Mouse (Mus musculus) liver, embryonic 11.5 days (tissue): Measurements from ENCODE around the gene Ptprs. TPM values are rescaled to one million over a fixed set of nuclear protein-coding genes. Genes with fewer than 3 reads are reported as not detected.

Experiments
- ATAC-seq: fragments of 200-750 bp; cut with Nextera tagmentation; replicated peaks from 2 replicates; pipeline ENCODE4 v1.8.0; 2017; ENCODE audit warnings: moderate number of reproducible peaks, mild to moderate bottlenecking, moderate TSS enrichment, moderate library complexity; ENCODE audit not compliant: low FRiP score
- DNase-seq: peaks from one replicate; pipeline ENCODE4 v3.0.0-alpha.2; 2017; ENCODE audit warnings: low spot score
- H3K27ac ChIP-seq: fragments of 300-500 bp; sonication (generic); 2 replicates; pipeline ENCODE4 v1.5.1; 2014; ENCODE audit warnings: mild to moderate bottlenecking, low read depth, low read length, control low read depth
- H3K27me3 ChIP-seq: fragments of 300-500 bp; sonication (generic); replicated peaks from 2 replicates; pipeline ENCODE4 v1.6.1; 2014; ENCODE audit warnings: low read length, mixed read lengths; ENCODE audit not compliant: control insufficient read depth, insufficient read depth
- H3K36me3 ChIP-seq: fragments of 300-500 bp; sonication (generic); 2 replicates; pipeline ENCODE4 v1.6.1; 2014; ENCODE audit warnings: mild to moderate bottlenecking, low read length, moderate library complexity, mixed read lengths; ENCODE audit not compliant: control insufficient read depth, insufficient read depth
- H3K4me1 ChIP-seq: fragments of 300-500 bp; sonication (generic); replicated peaks from 2 replicates; pipeline ENCODE4 v1.6.1; 2014; ENCODE audit warnings: low read length, mixed read lengths; ENCODE audit not compliant: control insufficient read depth, insufficient read depth
- H3K4me2 ChIP-seq: fragments of 300-500 bp; sonication (generic); 2 replicates; pipeline ENCODE4 v1.6.1; 2014; ENCODE audit warnings: mild to moderate bottlenecking, control low read depth, moderate library complexity
- H3K4me3 ChIP-seq: fragments of 300-500 bp; sonication (generic); 2 replicates; pipeline ENCODE4 v1.5.1; 2014; ENCODE audit warnings: low read depth, low read length, control low read depth
- H3K9ac ChIP-seq: fragments of 300-500 bp; sonication (generic); 2 replicates; pipeline ENCODE4 v1.6.1; 2014; ENCODE audit warnings: low read depth, low read length, control low read depth
- H3K9me3 ChIP-seq: fragments of 300-500 bp; sonication (generic); 2 replicates; pipeline ENCODE4 v1.6.1; 2016; ENCODE audit warnings: low read length, inconsistent platforms, mixed read lengths; ENCODE audit not compliant: control insufficient read depth
- WGBS: fragments of 180-500 bp; shearing (Covaris S2); extraction: QIAGEN DNeasy Blood & Tissue Kit; methylation state at CpG from one replicate; pipeline ENCODE4 v1.1.7; 2014; 5-methylcytosine and 5-hydroxymethylcytosine counted together
- polyA plus RNA-seq: library from polyadenylated mRNA; unstranded; fragments of >200 nt; fragmentation: Nextera tagmentation; extraction: Ambion mirVana; gene quantifications from 2 replicates; pipeline ENCODE4 v1.2.1, GENCODE M21; 2014

Ptprs gene
- polyA plus RNA-seq, 1 experiment from 2014 or later: 39.8 TPM

- H3K27me3 ChIP-seq: no peaks in the 10 kb centered on the region
- no peak overlapping the region for H3K9ac ChIP-seq
- ATAC-seq (no peak), DNase-seq (no peak)
- 56% methylated on average over 8 of the region's 8 CpGs for WGBS
- peak overlapping the region; percentile 9; the same call in 1 of the 2 replicates for H3K27ac ChIP-seq
- no peak overlapping the region for H3K4me2 ChIP-seq
- H3K9me3 ChIP-seq: no peaks in the 10 kb centered on the region
- no peak overlapping the region for H3K4me3 ChIP-seq
- peaks cover 19% of the 10 kb centered on the region; the same call in 1 of the 2 replicates for H3K36me3 ChIP-seq
- H3K4me1 ChIP-seq: peaks cover 19% of the 10 kb centered on the region
Measured at GRCm38 (mm10) chr17:56407379-56407778, 68.9 kb downstream of the Ptprs start.

GRCm38 (mm10) chr17:56406878-56407277 is 69.4 kb downstream of the Ptprs start:
- 62% methylated on average over 4 of the region's 4 CpGs for WGBS
- no peak overlapping the region for H3K4me2 ChIP-seq
- H3K27ac ChIP-seq: peak overlapping the region; percentile 9; the same call in 1 of the 2 replicates
- no peaks in the 10 kb centered on the region for H3K9me3 ChIP-seq
- H3K27me3 ChIP-seq: no peaks in the 10 kb centered on the region
- peaks cover 16% of the 10 kb centered on the region; the same call in 1 of the 2 replicates for H3K36me3 ChIP-seq
- no peak overlapping the region for H3K9ac ChIP-seq
- DNase-seq (no peak), ATAC-seq (no peak)
- peaks cover 19% of the 10 kb centered on the region for H3K4me1 ChIP-seq
- H3K4me3 ChIP-seq: no peak overlapping the region

DNA sequence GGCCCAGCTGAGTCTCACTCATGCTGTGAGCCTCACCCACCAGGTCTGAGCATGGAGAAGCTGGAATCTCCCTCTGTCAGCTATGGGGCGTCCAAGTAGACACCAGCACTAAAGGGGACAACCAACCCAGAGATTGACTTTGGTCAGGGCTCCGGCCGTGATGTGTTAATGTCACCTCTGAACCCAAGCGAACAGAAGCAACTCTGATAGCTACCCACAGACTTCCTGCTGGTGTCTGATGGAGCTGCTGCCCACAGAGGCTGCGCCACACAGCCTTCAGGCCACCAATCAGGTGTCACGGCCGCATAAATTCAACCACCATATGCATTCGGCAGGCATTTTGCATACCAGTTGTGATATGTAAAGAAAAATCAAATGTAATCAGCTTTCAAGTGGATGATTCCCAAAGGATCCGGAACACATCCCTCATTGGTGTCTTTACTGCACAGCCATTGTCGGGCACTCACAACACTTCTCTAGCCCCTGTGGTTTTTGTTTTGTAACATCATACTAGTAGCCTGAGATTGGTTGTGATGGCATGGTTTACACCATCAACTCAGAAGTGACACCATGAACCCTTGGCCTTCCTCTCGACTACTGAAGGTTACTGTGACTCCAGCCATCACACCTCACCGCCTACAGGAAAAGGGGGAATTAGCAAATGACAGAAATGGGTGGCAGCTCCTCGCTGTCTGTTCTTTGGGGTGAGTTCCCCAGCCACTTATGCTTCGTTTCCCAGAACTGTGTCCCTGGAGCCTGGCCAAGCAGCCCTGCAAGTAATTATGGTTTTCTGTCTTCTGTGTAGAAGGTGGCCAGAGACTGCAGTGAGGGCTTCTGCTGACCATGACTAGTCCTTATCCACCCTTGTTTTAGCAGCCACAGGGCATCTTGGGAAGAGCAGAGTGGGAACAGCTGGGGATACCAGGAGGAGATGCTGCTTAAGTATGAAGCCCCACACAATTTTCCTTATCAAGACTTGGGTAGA is 70.1 kb downstream of the Ptprs start:
- Histone ChIP-seq H3K36me3 (peaks cover 15% of the 10 kb centered on the region; the same call in 1 of the 2 replicates), H3K27me3 (no peaks in the 10 kb centered on the region), H3K4me3 (no peak overlapping the region), H3K9me3 (no peaks in the 10 kb centered on the region), H3K4me2 (no peak overlapping the region), H3K27ac (peak overlapping the region; percentile 38), H3K9ac (no peak overlapping the region), H3K4me1 (peaks cover 17% of the 10 kb centered on the region)
- DNase-seq (no peak), ATAC-seq (no peak)
- 68% methylated on average over 14 of the region's 14 CpGs for WGBS

DNA sequence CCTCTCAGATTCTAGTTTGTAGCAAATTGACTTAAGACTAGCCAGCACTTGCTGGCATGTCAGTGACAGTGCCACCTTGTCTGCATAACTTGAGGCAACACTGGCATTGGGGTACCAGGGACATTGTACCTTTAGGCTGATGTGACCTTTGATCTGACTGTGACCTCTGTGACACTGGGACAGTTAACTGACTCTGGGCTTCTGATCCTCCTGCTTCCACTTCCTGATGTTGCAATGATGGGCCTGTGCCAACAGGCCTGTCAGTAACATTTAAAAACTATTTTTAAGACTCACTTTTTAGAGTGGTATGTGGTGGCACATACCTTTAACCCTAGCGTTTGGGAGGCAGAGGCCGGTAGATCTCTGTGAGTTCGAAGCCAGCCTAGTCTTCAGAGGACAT is 70.9 kb downstream of the Ptprs start:
- no peak overlapping the region for H3K4me2 ChIP-seq
- H3K4me1 ChIP-seq: peaks cover 15% of the 10 kb centered on the region
- peak overlapping the region; percentile 38 for H3K27ac ChIP-seq
- no peak overlapping the region for H3K4me3 ChIP-seq
- H3K9ac ChIP-seq: no peak overlapping the region
- H3K9me3 ChIP-seq: no peaks in the 10 kb centered on the region
- H3K36me3 ChIP-seq: peaks cover 15% of the 10 kb centered on the region; the same call in 1 of the 2 replicates
- 91% methylated on average over 3 of the region's 3 CpGs for WGBS
- H3K27me3 ChIP-seq: no peaks in the 10 kb centered on the region
- DNase-seq (no peak), ATAC-seq (no peak)

DNA sequence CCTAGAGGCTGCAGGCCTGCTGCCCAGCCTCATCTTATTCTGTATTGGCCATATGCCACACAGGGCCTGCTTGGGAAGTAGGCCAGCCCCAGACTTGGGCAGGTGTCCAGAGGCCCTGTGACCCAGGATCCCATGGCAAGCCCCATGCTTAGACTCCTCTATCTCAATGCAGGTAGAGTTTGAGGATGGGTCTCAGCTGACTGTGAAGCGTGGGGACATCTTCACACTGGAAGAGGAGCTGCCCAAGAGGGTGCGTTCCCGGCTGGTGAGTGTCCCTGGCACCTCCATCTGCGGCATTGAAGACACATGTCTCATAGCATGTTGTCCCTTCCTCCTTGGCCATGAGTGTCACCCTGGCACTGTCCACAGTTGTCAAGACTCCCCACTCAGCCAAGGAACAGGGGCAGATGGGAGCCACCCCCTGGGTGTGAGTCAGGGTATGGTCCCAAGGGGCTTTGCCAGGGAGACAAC is 75.2 kb downstream of the Ptprs start:
- no peak overlapping the region for H3K4me3 ChIP-seq
- H3K9ac ChIP-seq: no peak overlapping the region
- H3K4me2 ChIP-seq: no peak overlapping the region
- no peak overlapping the region for H3K27ac ChIP-seq
- no peaks in the 10 kb centered on the region for H3K9me3 ChIP-seq
- ATAC-seq: no peak
- peaks cover 36% of the 10 kb centered on the region for H3K36me3 ChIP-seq
- 89% methylated on average over 4 of the region's 4 CpGs for WGBS
- H3K27me3 ChIP-seq: no peaks in the 10 kb centered on the region
- DNase-seq: no peak
- peaks cover 6% of the 10 kb centered on the region for H3K4me1 ChIP-seq

- DNase-seq: no peak
- ATAC-seq: no peak
Measured at GRCm38 (mm10) chr17:56400221-56400620, 76.1 kb downstream of the Ptprs start.

DNA sequence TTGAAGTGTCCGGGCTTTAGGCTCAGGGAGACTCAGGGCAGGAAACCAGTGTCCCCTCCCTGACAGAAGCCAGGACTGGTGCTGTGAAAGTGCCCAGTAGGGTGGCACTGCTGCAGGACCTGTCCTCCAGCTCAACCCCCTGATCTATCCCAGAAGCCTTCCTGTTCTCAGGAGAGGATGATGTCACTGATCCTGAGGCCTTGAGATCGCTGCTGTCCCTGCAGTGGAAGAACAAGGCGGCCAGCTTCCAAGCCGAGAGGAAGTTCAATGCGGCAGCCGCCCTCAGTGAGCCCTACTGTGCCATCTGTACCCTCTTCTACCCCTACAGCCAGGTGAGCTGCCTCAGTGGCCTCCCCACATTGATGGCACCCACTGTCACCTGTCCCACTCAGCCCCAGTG is 80.2 kb downstream of the Ptprs start:
- no peaks in the 10 kb centered on the region for H3K27me3 ChIP-seq
- H3K4me3 ChIP-seq: no peak overlapping the region
- no peak overlapping the region for H3K9ac ChIP-seq
- H3K4me1 ChIP-seq: no peaks in the 10 kb centered on the region
- no peak overlapping the region for H3K4me2 ChIP-seq
- H3K36me3 ChIP-seq: peaks cover 26% of the 10 kb centered on the region
- no peak overlapping the region for H3K27ac ChIP-seq
- ATAC-seq (no peak), DNase-seq (no peak)
- WGBS: 92% methylated on average over 6 of the region's 6 CpGs
- H3K9me3 ChIP-seq: no peaks in the 10 kb centered on the region

More at GRCm38 (mm10) chr17:56400221-56400620, 76.1 kb downstream of the Ptprs start:
- 86% methylated on average over 3 of the region's 3 CpGs for WGBS
- Histone ChIP-seq H3K9ac (no peak overlapping the region), H3K4me1 (no peaks in the 10 kb centered on the region), H3K27ac (no peak overlapping the region), H3K36me3 (peaks cover 38% of the 10 kb centered on the region), H3K27me3 (no peaks in the 10 kb centered on the region), H3K4me2 (no peak overlapping the region), H3K9me3 (no peaks in the 10 kb centered on the region), H3K4me3 (no peak overlapping the region)

DNA sequence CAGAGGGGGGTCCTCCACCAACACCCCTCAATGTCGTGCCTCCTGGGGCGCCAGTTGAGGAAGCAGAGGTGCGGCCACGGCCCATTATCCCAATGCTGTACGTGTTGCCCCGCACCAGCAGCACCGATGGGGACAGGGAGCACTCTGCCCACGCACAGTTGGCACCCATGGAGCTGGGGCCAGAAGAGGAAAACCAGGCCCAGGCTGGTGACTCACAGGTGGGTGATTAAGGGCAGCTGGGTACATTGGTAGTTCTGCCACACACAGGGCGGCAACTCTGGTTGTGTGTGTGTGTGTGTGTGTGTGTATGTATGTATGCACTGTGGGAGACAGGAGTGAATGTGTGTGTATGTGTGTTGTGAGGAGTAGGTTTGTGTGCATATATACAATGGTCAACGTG is 82.4 kb downstream of the Ptprs start:
- Histone ChIP-seq H3K4me3 (no peak overlapping the region), H3K27me3 (no peaks in the 10 kb centered on the region), H3K27ac (no peak overlapping the region), H3K36me3 (peaks cover 24% of the 10 kb centered on the region), H3K4me1 (no peaks in the 10 kb centered on the region), H3K9me3 (no peaks in the 10 kb centered on the region), H3K4me2 (no peak overlapping the region), H3K9ac (no peak overlapping the region)
- WGBS: 94% methylated on average over 10 of the region's 10 CpGs
- ATAC-seq: no peak
- no peak for DNase-seq
